Mouse (Mus musculus) forebrain, embryonic 11.5 days (tissue): ENCODE data around the gene Itm2b. TPM values are rescaled to one million over a fixed set of nuclear protein-coding genes. Genes with fewer than 3 reads are reported as not detected.

Source experiments
- ATAC-seq: fragments of 200-750 bp; cut with Nextera tagmentation; replicated peaks from 2 replicates; pipeline ENCODE4 v1.8.0; 2017; ENCODE audit warnings: moderate TSS enrichment; ENCODE audit not compliant: low FRiP score
- DNase-seq: peaks from one replicate; pipeline ENCODE4 v3.0.0-alpha.2; 2017; ENCODE audit warnings: low spot score
- H3K27ac ChIP-seq: fragments of 300-500 bp; sonication (generic); 2 replicates; pipeline ENCODE4 v1.5.1; 2014; ENCODE audit warnings: low read depth, low read length
- H3K27me3 ChIP-seq: fragments of 300-500 bp; sonication (generic); 2 replicates; pipeline ENCODE4 v1.6.1; 2014; ENCODE audit warnings: mild to moderate bottlenecking, low read length, mixed read lengths; ENCODE audit not compliant: control insufficient read depth, insufficient read depth
- H3K36me3 ChIP-seq: fragments of 300-500 bp; sonication (generic); 2 replicates; pipeline ENCODE4 v1.6.1; 2014; ENCODE audit warnings: mild to moderate bottlenecking, low read length, moderate library complexity, mixed read lengths; ENCODE audit not compliant: control insufficient read depth, insufficient read depth
- H3K4me1 ChIP-seq: fragments of 300-500 bp; sonication (generic); replicated peaks from 2 replicates; pipeline ENCODE4 v1.6.1; 2014; ENCODE audit warnings: low read length, mixed read lengths; ENCODE audit not compliant: control insufficient read depth, insufficient read depth
- H3K4me2 ChIP-seq: fragments of 300-500 bp; sonication (generic); 2 replicates; pipeline ENCODE4 v1.6.1; 2014; ENCODE audit warnings: low read depth, mild to moderate bottlenecking, low read length, moderate library complexity, mixed read lengths; ENCODE audit not compliant: severe bottlenecking
- H3K4me3 ChIP-seq: fragments of 300-500 bp; sonication (generic); 2 replicates; pipeline ENCODE4 v1.5.1; 2014; ENCODE audit warnings: low read depth, low read length
- H3K9ac ChIP-seq: fragments of 300-500 bp; sonication (generic); 2 replicates; pipeline ENCODE4 v1.6.1; 2014; ENCODE audit warnings: low read length
- H3K9me3 ChIP-seq: fragments of 300-500 bp; sonication (generic); 2 replicates; pipeline ENCODE4 v1.6.1; 2016; ENCODE audit warnings: low read length, mixed read lengths; ENCODE audit not compliant: control insufficient read depth
- whole genome bisulfite sequencing: fragments of 180-500 bp; shearing (Covaris S2); extraction: QIAGEN DNeasy Blood & Tissue Kit; methylation state at CpG from one replicate; pipeline ENCODE4 v1.1.7; 2014; 5-methylcytosine and 5-hydroxymethylcytosine counted together
- polyA plus RNA-seq: library from polyadenylated mRNA; unstranded; fragments of >200 nt; fragmentation: Nextera tagmentation; extraction: Ambion mirVana; gene quantifications from 2 replicates; pipeline ENCODE4 v1.2.1, GENCODE M21; 2014

The Itm2b gene
- polyA plus RNA-seq, 1 experiment from 2014 or later, result 270 TPM

DNA sequence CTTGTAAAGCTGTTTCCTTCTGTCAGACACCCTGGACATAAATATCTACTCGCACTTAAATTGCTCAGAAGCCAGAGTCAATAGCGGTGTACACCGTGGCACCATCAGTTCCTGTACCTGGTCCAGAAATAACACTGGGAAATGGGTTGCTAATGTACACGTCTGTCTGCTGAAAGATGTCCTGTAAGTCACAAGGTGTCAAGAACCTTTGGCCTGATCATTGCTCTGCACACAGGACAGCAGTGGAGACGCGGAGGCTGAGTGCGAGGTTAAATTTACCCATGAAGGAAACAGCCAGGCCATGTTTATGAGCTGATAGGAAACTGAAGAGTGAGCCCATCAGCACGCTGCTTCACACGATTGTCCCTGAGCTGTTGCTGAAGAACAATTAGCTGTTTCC is 37.8 kb downstream of the Itm2b start:
- no peak for DNase-seq
- no peaks in the 10 kb centered on the region for H3K9me3 ChIP-seq
- H3K4me2 ChIP-seq, result no peak overlapping the region
- 90% methylated on average over 9 of the region's 9 CpGs for WGBS
- H3K36me3 ChIP-seq, result no peaks in the 10 kb centered on the region
- ATAC-seq, result no peak
- no peak overlapping the region for H3K27ac ChIP-seq
- H3K9ac ChIP-seq, result no peak overlapping the region
- H3K27me3 ChIP-seq, result no peaks in the 10 kb centered on the region
- no peak overlapping the region for H3K4me3 ChIP-seq
- no peaks in the 10 kb centered on the region for H3K4me1 ChIP-seq

DNA sequence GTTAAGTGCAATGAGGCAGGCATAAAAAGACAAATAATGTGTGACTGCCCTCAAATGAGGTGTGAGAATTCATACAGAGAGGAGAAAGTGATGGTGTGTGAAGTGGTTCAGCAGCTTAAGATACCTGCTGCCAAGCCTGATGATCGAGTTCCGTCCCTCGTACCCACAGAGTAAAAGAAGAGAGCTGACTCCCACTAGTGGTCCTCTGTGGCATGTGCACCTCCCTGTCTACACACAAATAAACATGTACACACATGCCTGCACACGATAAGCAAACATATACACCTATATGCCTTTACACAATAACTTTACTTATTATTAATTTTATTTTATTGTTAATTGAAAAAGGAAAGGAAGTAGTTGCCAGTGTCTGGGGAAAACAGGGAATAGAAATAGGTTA is 39.5 kb downstream of the Itm2b start:
- Histone ChIP-seq H3K9me3 (no peaks in the 10 kb centered on the region), H3K36me3 (no peaks in the 10 kb centered on the region), H3K9ac (no peak overlapping the region), H3K4me2 (no peak overlapping the region), H3K4me3 (no peak overlapping the region), H3K27me3 (no peaks in the 10 kb centered on the region), H3K27ac (no peak overlapping the region), H3K4me1 (no peaks in the 10 kb centered on the region)
- DNase-seq, result no peak
- 93% methylated on average over 4 of the region's 4 CpGs for WGBS
- ATAC-seq, result no peak

GRCm38 (mm10) chr14:73340051-73340755 is 44.9 kb downstream of the Itm2b start:
- H3K4me3 ChIP-seq, result no peak overlapping the region
- no peaks in the 10 kb centered on the region for H3K9me3 ChIP-seq
- no peaks in the 10 kb centered on the region; the same call in 1 of the 2 replicates for H3K4me1 ChIP-seq
- ATAC-seq, result no peak
- DNase-seq, result no peak
- H3K27ac ChIP-seq, result no peak overlapping the region
- WGBS, result 70% methylated on average over 6 of the region's 6 CpGs
- no peaks in the 10 kb centered on the region for H3K27me3 ChIP-seq
- no peak overlapping the region for H3K9ac ChIP-seq
- no peak overlapping the region for H3K4me2 ChIP-seq
- H3K36me3 ChIP-seq, result no peaks in the 10 kb centered on the region

GRCm38 (mm10) chr14:73339615-73340014 is 45.5 kb downstream of the Itm2b start:
- Histone ChIP-seq H3K4me2 (no peak overlapping the region), H3K9me3 (no peaks in the 10 kb centered on the region), H3K27me3 (no peaks in the 10 kb centered on the region), H3K4me1 (no peaks in the 10 kb centered on the region; the same call in 1 of the 2 replicates), H3K27ac (no peak overlapping the region), H3K4me3 (no peak overlapping the region), H3K36me3 (no peaks in the 10 kb centered on the region), H3K9ac (no peak overlapping the region)
- WGBS, result 84% methylated on average over 3 of the region's 3 CpGs
- no peak for DNase-seq
- ATAC-seq, result no peak

GRCm38 (mm10) chr14:73336316-73337080 is 48.6 kb downstream of the Itm2b start:
- Histone ChIP-seq H3K36me3 (no peaks in the 10 kb centered on the region), H3K4me1 (no peaks in the 10 kb centered on the region; the same call in 1 of the 2 replicates), H3K4me3 (no peak overlapping the region), H3K9me3 (no peaks in the 10 kb centered on the region), H3K9ac (no peak overlapping the region), H3K27me3 (no peaks in the 10 kb centered on the region), H3K27ac (no peak overlapping the region), H3K4me2 (no peak overlapping the region)
- WGBS, result 84% methylated on average over 6 of the region's 6 CpGs
- ATAC-seq, result no peak
- DNase-seq, result no peak

DNA sequence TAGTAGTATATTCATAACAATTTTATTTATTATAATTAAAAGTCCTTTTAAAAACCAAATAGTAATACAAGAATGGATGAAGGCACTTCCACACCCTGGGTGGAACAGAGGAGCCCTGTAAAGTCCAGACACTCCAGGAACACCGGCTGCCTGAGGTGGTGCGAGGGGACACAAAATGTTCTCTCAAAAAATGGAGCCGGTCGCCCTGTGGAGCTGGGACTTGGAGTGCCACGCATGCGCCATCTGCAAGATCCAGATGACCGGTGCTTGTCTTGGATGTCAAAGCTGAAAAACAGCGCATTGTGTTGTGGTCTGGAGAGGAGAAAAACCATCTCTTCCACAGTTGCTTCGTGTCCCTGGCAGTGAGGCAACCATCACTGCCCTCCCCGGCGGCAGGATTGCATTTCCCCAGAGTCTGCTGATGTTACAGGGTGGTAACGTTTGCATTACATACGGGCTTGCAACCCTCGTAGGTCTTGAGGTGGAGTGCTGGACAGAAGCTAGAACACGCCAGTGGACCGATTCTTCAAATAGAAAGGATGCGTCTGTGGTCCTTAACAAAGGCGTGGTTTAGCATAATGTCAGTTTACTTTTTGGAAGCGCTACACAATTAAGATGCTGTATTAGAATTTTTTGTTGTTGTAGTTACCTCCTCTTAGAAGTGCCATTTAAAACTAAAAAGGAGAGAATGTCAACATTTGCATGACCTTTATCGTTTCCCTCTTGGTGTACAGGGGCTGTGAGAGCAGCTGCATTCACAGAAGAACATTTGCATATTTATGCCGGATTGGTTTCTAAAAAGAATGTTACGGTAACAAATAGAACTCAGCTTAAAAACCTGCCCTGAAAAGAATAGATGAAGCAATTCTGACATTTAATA is 49.9 kb downstream of the Itm2b start:
- H3K4me2 ChIP-seq, result no peak overlapping the region
- 79% methylated on average over 22 of the region's 22 CpGs for WGBS
- no peak overlapping the region for H3K27ac ChIP-seq
- no peaks in the 10 kb centered on the region for H3K9me3 ChIP-seq
- no peaks in the 10 kb centered on the region for H3K36me3 ChIP-seq
- no peak for ATAC-seq
- no peak overlapping the region for H3K9ac ChIP-seq
- H3K27me3 ChIP-seq, result no peaks in the 10 kb centered on the region
- no peak overlapping the region for H3K4me3 ChIP-seq
- DNase-seq, result no peak
- H3K4me1 ChIP-seq, result no peaks in the 10 kb centered on the region; the same call in 1 of the 2 replicates

GRCm38 (mm10) chr14:73333880-73334279 is 51.2 kb downstream of the Itm2b start:
- Histone ChIP-seq H3K4me2 (no peak overlapping the region), H3K27me3 (no peaks in the 10 kb centered on the region), H3K27ac (no peak overlapping the region), H3K9me3 (no peaks in the 10 kb centered on the region), H3K4me1 (no peaks in the 10 kb centered on the region; the same call in 1 of the 2 replicates), H3K36me3 (no peaks in the 10 kb centered on the region), H3K9ac (no peak overlapping the region), H3K4me3 (no peak overlapping the region)
- 89% methylated on average over 3 of the region's 3 CpGs for WGBS
- DNase-seq (no peak), ATAC-seq (no peak)

DNA sequence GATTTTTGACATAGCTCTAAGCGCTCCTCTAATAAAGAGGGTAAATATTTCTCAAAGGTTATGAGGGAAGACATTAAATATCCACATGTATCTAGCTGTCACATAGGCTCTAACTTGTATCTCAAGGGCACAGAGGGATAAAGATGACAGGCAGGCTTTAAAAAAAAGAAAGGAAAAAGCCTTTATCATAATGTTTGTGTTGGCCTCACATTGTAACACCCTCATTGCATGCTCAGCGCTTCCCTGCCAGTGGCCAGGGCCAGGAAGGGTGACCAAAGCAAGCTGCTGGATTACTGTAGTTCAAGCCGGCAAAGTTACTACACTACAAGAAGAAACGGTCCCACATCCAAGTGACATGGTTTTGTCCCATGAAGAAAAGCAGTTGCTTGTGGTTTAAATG is 53.7 kb downstream of the Itm2b start:
- Histone ChIP-seq H3K4me1 (peaks cover 5% of the 10 kb centered on the region; the same call in 1 of the 2 replicates), H3K27me3 (no peaks in the 10 kb centered on the region), H3K4me3 (no peak overlapping the region), H3K9ac (no peak overlapping the region), H3K27ac (no peak overlapping the region), H3K9me3 (no peaks in the 10 kb centered on the region), H3K4me2 (no peak overlapping the region), H3K36me3 (no peaks in the 10 kb centered on the region)
- WGBS, result 92% methylated on average over 4 of the region's 4 CpGs
- DNase-seq, result no peak
- ATAC-seq, result no peak
